Mouse (Mus musculus) MEL (cell line): ENCODE measurements around the gene Svs1.

Experiments used
- MXI1 ChIP-seq: IDR thresholded peaks from 2 replicates; pipeline ENCODE4 v1.6.1; 2011; ENCODE audit warnings: mild to moderate bottlenecking, low read depth, low read length, improper control_type of control experiment
- ZMIZ1 ChIP-seq: IDR thresholded peaks from 2 replicates; pipeline ENCODE4 v1.6.1; 2012; ENCODE audit warnings: low read depth, mild to moderate bottlenecking, inconsistent platforms, low read length, improper control_type of control experiment, moderate library complexity

DNA sequence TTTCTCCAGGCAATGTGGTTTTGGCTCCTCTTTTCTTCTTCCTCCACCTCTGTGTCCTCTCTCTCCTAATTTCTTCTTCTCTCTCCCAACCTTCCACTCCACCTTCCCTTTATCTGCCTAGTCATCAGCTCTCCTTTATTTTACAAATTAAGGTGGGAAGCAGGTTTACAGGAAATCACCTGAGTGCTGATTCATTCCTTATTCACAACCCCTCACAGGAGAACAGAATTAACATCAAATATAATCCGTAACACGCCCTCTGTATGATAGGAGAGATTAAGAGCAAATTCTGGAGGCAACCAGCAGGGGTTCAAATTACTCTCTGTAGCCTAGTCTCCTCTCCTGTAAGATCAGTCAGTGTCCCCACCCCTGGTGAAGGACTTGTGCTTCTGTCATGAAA lies 35.7 kb downstream of the Svs1 start:
- TF ChIP-seq MXI1: no peak
- no peak for TF ChIP-seq ZMIZ1
